Mouse (Mus musculus): ENCODE results near the gene Frem3. TPM values are rescaled to one million over a fixed set of nuclear protein-coding genes. Genes with fewer than 3 reads are reported as not detected.

The Frem3 gene
- 0.01 and 0.03 TPM in 2 replicates for polyA plus RNA-seq (2012; rRNA removed)

- no peak for TF ChIP-seq POLR2A (IDR thresholded peaks at IDR 0.05; ENCODE audit: control insufficient read depth, extremely low read depth, insufficient read depth, low read length, poor library complexity)
- no peak for TF ChIP-seq CTCF (IDR thresholded peaks at IDR 0.05; ENCODE audit: borderline replicate concordance, control insufficient read depth, extremely low read depth, insufficient read depth, low read length, poor library complexity)
- H3K4me1 ChIP-seq (replicated peaks; ENCODE audit: control insufficient read depth, insufficient read depth, low read length): no peaks in the 10 kb centered on the region
- H3K27ac ChIP-seq (ENCODE audit: control insufficient read depth, insufficient read depth, low read length): no peak within 1 kb of the TSS
- H3K27me3 ChIP-seq (ENCODE audit: control insufficient read depth, insufficient read depth, low read length): no peaks in the 10 kb centered on the region; the same call in 1 of the 2 replicates
- WGBS: 13% methylated on average over 32 of the region's 32 CpGs
- no peaks in the 10 kb centered on the region for H3K36me3 ChIP-seq (ENCODE audit: control insufficient read depth, insufficient read depth, low read length)
- H3K4me3 ChIP-seq (ENCODE audit: control insufficient read depth, insufficient read depth, low read length): no peak within 1 kb of the TSS
- no peak for DNase-seq
These were observed at the start of gene Frem3 for GRCm38 (mm10) chr8:80610549-80611440. Frem3 (plus strand) TSS chr8:80611080.

- no peak for DNase-seq
- H3K4me1 ChIP-seq (replicated peaks; ENCODE audit: control insufficient read depth, insufficient read depth, low read length): no peaks in the 10 kb centered on the region
- WGBS: 91% methylated on average over 3 of the region's 3 CpGs
- TF ChIP-seq CTCF (IDR thresholded peaks at IDR 0.05; ENCODE audit: borderline replicate concordance, control insufficient read depth, extremely low read depth, insufficient read depth, low read length, poor library complexity) (no peak), POLR2A (IDR thresholded peaks at IDR 0.05; ENCODE audit: control insufficient read depth, extremely low read depth, insufficient read depth, low read length, poor library complexity) (no peak)
- H3K27me3 ChIP-seq (ENCODE audit: control insufficient read depth, insufficient read depth, low read length): no peaks in the 10 kb centered on the region
- H3K36me3 ChIP-seq (ENCODE audit: control insufficient read depth, insufficient read depth, low read length): no peaks in the 10 kb centered on the region
- no peak overlapping the region for H3K27ac ChIP-seq (ENCODE audit: control insufficient read depth, insufficient read depth, low read length)
- no peak overlapping the region for H3K4me3 ChIP-seq (ENCODE audit: control insufficient read depth, insufficient read depth, low read length)
These were observed 46.6 kb upstream of the Frem3 start for GRCm38 (mm10) chr8:80564205-80564839.

GRCm38 (mm10) chr8:80567471-80567870, 43.4 kb upstream of the Frem3 start:
- Histone ChIP-seq H3K36me3 (ENCODE audit: control insufficient read depth, insufficient read depth, low read length) (no peaks in the 10 kb centered on the region), H3K4me1 (replicated peaks; ENCODE audit: control insufficient read depth, insufficient read depth, low read length) (no peaks in the 10 kb centered on the region), H3K27me3 (ENCODE audit: control insufficient read depth, insufficient read depth, low read length) (no peaks in the 10 kb centered on the region), H3K4me3 (ENCODE audit: control insufficient read depth, insufficient read depth, low read length) (no peak overlapping the region), H3K27ac (ENCODE audit: control insufficient read depth, insufficient read depth, low read length) (no peak overlapping the region)
- WGBS: 97% methylated on average over 1 of the region's 1 CpGs
- no peak for DNase-seq
- no peak for TF ChIP-seq CTCF (IDR thresholded peaks at IDR 0.05; ENCODE audit: borderline replicate concordance, control insufficient read depth, extremely low read depth, insufficient read depth, low read length, poor library complexity)
- TF ChIP-seq POLR2A (IDR thresholded peaks at IDR 0.05; ENCODE audit: control insufficient read depth, extremely low read depth, insufficient read depth, low read length, poor library complexity): no peak

GRCm38 (mm10) chr8:80568243-80568995, 42.5 kb upstream of the Frem3 start:
- no peak overlapping the region for H3K4me3 ChIP-seq (ENCODE audit: control insufficient read depth, insufficient read depth, low read length)
- 78% methylated on average over 6 of the region's 6 CpGs for WGBS

GRCm38 (mm10) chr8:80572417-80573061, 38.3 kb upstream of the Frem3 start:
- no peaks in the 10 kb centered on the region; the same call in 1 of the 2 replicates for H3K27me3 ChIP-seq (ENCODE audit: control insufficient read depth, insufficient read depth, low read length)
- TF ChIP-seq POLR2A (IDR thresholded peaks at IDR 0.05; ENCODE audit: control insufficient read depth, extremely low read depth, insufficient read depth, low read length, poor library complexity): no peak
- TF ChIP-seq CTCF (IDR thresholded peaks at IDR 0.05; ENCODE audit: borderline replicate concordance, control insufficient read depth, extremely low read depth, insufficient read depth, low read length, poor library complexity): no peak
- no peaks in the 10 kb centered on the region for H3K36me3 ChIP-seq (ENCODE audit: control insufficient read depth, insufficient read depth, low read length)
- H3K4me1 ChIP-seq (replicated peaks; ENCODE audit: control insufficient read depth, insufficient read depth, low read length): no peaks in the 10 kb centered on the region
- no peak for DNase-seq
- WGBS: 69% methylated on average over 1 of the region's 1 CpGs
- no peak overlapping the region for H3K4me3 ChIP-seq (ENCODE audit: control insufficient read depth, insufficient read depth, low read length)
- no peak overlapping the region for H3K27ac ChIP-seq (ENCODE audit: control insufficient read depth, insufficient read depth, low read length)

More at GRCm38 (mm10) chr8:80568243-80568995, 42.5 kb upstream of the Frem3 start:
- no peaks in the 10 kb centered on the region; the same call in 1 of the 2 replicates for H3K27me3 ChIP-seq (ENCODE audit: control insufficient read depth, insufficient read depth, low read length)
- TF ChIP-seq POLR2A (IDR thresholded peaks at IDR 0.05; ENCODE audit: control insufficient read depth, extremely low read depth, insufficient read depth, low read length, poor library complexity): no peak
- TF ChIP-seq CTCF (IDR thresholded peaks at IDR 0.05; ENCODE audit: borderline replicate concordance, control insufficient read depth, extremely low read depth, insufficient read depth, low read length, poor library complexity): no peak
- no peak for DNase-seq
- no peaks in the 10 kb centered on the region for H3K4me1 ChIP-seq (replicated peaks; ENCODE audit: control insufficient read depth, insufficient read depth, low read length)
- no peak overlapping the region for H3K27ac ChIP-seq (ENCODE audit: control insufficient read depth, insufficient read depth, low read length)
- no peaks in the 10 kb centered on the region for H3K36me3 ChIP-seq (ENCODE audit: control insufficient read depth, insufficient read depth, low read length)
